Mouse (Mus musculus) liver, adult 2 months (tissue): ENCODE measurements around the gene Hist2h3c2.

Experiments
- CTCF ChIP-seq: fragments of 200-500 bp; IDR thresholded peaks from 2 replicates; pipeline ENCODE4 v1.5.1; 2011; ENCODE audit warnings: low read depth, low read length, control low read depth
- POLR2A ChIP-seq: fragments of 200-500 bp; IDR thresholded peaks from 2 replicates; pipeline ENCODE4 v1.6.1; 2011; ENCODE audit warnings: low read length, control low read depth; ENCODE audit not compliant: insufficient read depth; ENCODE audit errors: extremely low read depth

DNA sequence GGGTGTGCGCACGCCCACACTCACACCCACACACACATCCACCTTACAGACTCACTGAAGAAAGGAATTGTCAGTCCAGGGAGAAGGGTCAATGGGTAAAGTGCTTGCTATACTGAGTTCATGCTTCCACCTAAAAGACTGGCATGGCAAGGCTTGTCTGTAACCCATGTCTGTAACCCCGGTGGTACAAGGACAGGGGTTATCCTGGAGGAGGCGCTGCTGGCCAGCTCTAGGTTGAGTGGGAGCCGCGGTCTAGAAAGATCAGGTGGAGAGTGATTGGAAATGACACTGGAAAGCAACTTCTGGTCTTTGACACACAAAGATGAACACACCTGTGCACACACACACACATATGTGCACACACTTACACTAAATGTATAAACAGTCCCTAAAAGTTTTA, 41.7 kb upstream of the Hist2h3c2 start:
- TF ChIP-seq CTCF (no peak), POLR2A (no peak)
